Mouse (Mus musculus): ENCODE results near the gene Reg1. TPM values are rescaled to one million over a fixed set of nuclear protein-coding genes. Genes with fewer than 3 reads are reported as not detected.

The Reg1 gene
- polyA plus RNA-seq (2015; fragmentation: Illumina TruSeq; extraction: RNeasy Lipid Tissue Mini Kit (QIAGEN cat#74804); ENCODE audit: low read depth, low replicate concordance) = not detected

DNA sequence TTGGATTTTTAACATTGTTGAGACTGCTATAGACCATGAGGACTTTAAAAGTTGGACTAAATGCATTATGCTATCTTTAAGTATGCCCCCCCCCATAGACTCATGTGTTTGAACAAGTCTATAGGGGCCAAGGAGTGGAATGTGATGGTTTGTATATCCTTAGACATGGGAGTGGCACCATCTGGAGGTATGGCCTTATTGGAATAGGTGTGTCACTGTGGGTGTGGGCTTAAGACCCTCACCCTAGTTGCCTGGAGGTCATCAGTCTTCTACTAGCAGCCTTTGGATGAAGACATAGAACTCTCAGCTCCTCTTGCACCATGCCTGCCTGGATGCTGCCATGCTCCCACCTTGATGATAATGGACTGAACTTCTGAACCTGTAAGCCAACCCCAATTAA is at the start of gene Reg1:
TSS of gene Reg1 (plus strand) at position 301 of the 400 bp plus-strand sequence.

DNA sequence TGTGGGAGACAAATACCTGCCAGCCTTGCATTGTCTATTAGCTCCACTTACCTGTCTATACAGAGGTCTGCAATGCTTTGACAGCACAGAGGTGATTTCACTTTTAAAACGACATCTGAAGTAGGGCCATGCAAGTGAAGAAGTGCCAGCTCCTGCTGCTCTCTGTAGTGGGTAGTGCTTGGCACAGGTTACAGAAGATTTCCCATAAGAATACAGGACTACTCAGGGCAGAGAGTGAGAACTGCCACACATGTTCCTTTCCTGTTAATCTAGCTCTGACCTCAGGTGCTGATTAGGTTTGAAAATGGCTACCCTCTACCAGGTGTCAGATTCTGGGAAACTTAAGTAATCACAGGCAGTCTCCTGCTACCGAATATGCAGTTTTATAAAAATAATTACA is 43.7 kb upstream of the Reg1 start, which contains the start of gene Reg3d:
TSS of gene Reg3d (minus strand) at position 101 of the 400 bp plus-strand sequence.

GRCm38 (mm10) chr6:78380409-78380808 is 42.1 kb upstream of the Reg1 start, which contains the start of gene Reg3a:
Gene Reg3a, plus strand, starts transcription at chr6:78380709.

DNA sequence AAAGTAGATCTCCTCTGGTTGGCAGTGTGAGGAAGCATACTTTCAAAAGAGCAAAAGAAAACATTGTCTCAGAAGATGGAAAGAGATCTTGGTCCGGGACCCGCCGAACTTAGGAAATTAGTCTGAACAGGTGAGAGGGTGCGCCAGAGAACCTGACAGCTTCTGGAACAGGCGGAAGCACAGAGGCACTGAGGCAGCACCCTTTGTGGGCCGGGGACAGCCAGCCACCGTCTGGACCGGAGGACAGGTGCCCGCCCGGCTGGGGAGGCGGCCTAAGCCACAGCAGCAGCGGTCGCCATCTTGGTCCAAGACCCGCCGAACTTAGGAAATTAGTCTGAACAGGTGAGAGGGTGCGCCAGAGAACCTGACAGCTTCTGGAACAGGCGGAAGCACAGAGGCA is 27.2 kb upstream of the Reg1 start, which contains the start of gene Reg2:
TSS of gene Reg2 (plus strand) at position 301 of the 400 bp plus-strand sequence.

DNA sequence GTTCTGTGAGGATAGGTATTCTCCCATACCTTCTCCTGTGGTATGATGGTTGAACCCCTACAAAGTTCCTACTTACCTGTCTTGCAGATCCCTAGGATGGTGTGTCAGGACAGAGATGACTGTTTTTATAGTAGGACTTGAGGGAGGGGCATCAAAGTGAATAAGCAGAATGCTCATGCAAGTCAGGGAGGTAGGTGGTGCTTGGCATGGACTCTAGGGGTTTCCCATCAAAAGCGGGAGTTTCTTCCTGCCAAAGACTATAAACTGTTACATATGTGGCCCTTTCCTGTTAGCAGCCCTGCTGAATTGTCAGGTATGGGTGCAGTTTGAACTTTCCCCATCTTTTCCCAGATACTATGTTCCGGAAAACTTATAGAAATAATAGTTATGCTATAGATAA is 46.3 kb downstream of the Reg1 start, which contains the start of gene Reg3g:
TSS of gene Reg3g (minus strand) at position 101 of the 400 bp plus-strand sequence.

Other genes with a start within 250 kb of the Reg1 start
- gene Reg3b, start 52.1 kb upstream of the Reg1 start, polyA plus RNA-seq (2015; fragmentation: Illumina TruSeq; extraction: RNeasy Lipid Tissue Mini Kit (QIAGEN cat#74804); ENCODE audit: low read depth, low replicate concordance) = not detected
- gene Reg3d, start 43.8 kb upstream of the Reg1 start, polyA plus RNA-seq (2015; fragmentation: Illumina TruSeq; extraction: RNeasy Lipid Tissue Mini Kit (QIAGEN cat#74804); ENCODE audit: low read depth, low replicate concordance) = not detected
- not detected for gene Reg3a, start 42.0 kb upstream of the Reg1 start, polyA plus RNA-seq (2015; fragmentation: Illumina TruSeq; extraction: RNeasy Lipid Tissue Mini Kit (QIAGEN cat#74804); ENCODE audit: low read depth, low replicate concordance)
- gene Reg2, start 27.1 kb upstream of the Reg1 start, polyA plus RNA-seq (2015; fragmentation: Illumina TruSeq; extraction: RNeasy Lipid Tissue Mini Kit (QIAGEN cat#74804); ENCODE audit: low read depth, low replicate concordance) = not detected
- gene Reg3g, start 46.2 kb downstream of the Reg1 start, polyA plus RNA-seq (2015; fragmentation: Illumina TruSeq; extraction: RNeasy Lipid Tissue Mini Kit (QIAGEN cat#74804); ENCODE audit: low read depth, low replicate concordance) = not detected